Mouse (Mus musculus): ENCODE measurements around the gene Il21r. TPM values are rescaled to one million over a fixed set of nuclear protein-coding genes. Genes with fewer than 3 reads are reported as not detected.
A peak's percentile ranks its signal among the peaks of the same experiment; 100 is the strongest.

Il21r gene
- total RNA-seq, 2 experiments from 2014 or later, result 0.47 to 2.9 TPM

- DNase-seq, result no peak
Measured at GRCm38 (mm10) chr7:125643880-125644279, 40.7 kb downstream of the Il21r start.

- DNase-seq, result no peak
Measured at GRCm38 (mm10) chr7:125645413-125645812, 42.2 kb downstream of the Il21r start.

GRCm38 (mm10) chr7:125649013-125649412, 45.8 kb downstream of the Il21r start:
- no peak for DNase-seq

GRCm38 (mm10) chr7:125657511-125657910, 54.3 kb downstream of the Il21r start:
- no peak for DNase-seq

- DNase-seq, result no peak
Measured at GRCm38 (mm10) chr7:125663654-125664053, 60.4 kb downstream of the Il21r start.

GRCm38 (mm10) chr7:125670865-125671264, 67.6 kb downstream of the Il21r start:
- DNase-seq, result no peak

GRCm38 (mm10) chr7:125671396-125671795, 68.2 kb downstream of the Il21r start:
- no peak for DNase-seq

GRCm38 (mm10) chr7:125674916-125675315, 71.7 kb downstream of the Il21r start:
- DNase-seq, result peak; percentile 27 to 74

- no peak for DNase-seq
Measured at GRCm38 (mm10) chr7:125678756-125679155, 75.5 kb downstream of the Il21r start.

- DNase-seq, result no peak
Measured at GRCm38 (mm10) chr7:125679936-125680335, 76.7 kb downstream of the Il21r start.

Other genes with a start within 250 kb of the Il21r start
- 1 to 10 TPM; 3.6 to 5.2 TPM for gene Kdm8, start 158.8 kb upstream of the Il21r start, total RNA-seq (2021)
- 10 to 100 TPM; 32.3 to 35.1 TPM for gene Nsmce1, start 111.8 kb upstream of the Il21r start, total RNA-seq (2021)
- 10 to 100 TPM; 17.0 to 23.6 TPM for gene Il4ra, start 51.3 kb upstream of the Il21r start, total RNA-seq (2021)
- 10 to 100 TPM; 48.1 to 57.9 TPM for gene Gtf3c1, start 104.4 kb downstream of the Il21r start, total RNA-seq (2021)
- gene D430042O09Rik, start 104.5 kb downstream of the Il21r start, total RNA-seq (2021), result 10 to 100 TPM in 1 of 2 experiments, 1 to 10 TPM in 1; 7.9 to 11.9 TPM